Mouse (Mus musculus) kidney, postnatal 36 days (tissue): Measurements from ENCODE around the gene Sema4d.
"Not testable (repeated sequence)": the region's sequence is repeated elsewhere in the genome, so short reads cannot be mapped to it uniquely, and the experiment has no call there.

Source experiments
- DNase-seq, 2 experiments: peaks; one replicate each; pipeline ENCODE4 v3.0.0; 2021 to 2022; ENCODE audit warnings: mixed read lengths in 2 of 2

The Sema4d gene

DNA sequence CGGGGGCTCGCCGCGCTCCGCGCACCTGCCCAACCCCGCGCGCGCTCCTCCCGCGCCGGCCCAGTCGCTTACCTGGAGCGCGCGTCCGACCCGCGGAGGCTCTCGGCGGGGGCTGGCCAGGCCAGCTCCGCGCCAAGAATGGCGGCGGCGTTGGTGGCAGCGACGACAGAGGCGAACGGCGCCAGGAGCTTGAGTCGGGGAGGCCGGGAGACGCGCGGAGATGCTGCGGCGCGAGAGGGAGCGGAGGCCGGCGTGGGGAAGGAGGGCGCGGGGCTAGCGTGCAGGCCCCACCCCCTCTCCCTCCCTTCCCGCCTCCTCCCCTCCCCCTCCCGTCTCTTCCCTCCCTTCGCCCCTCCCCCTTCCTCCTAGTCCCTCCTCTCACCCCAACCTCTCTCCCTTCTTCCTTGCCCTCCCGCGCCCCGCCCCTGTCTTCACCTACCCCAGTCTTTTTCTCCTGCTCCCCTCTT, at the start of gene Sema4d:
Gene Sema4d, minus strand, starts transcription at position 323 of the 467 bp plus-strand sequence.
- DNase-seq = peak; percentile 81 to 89

DNA sequence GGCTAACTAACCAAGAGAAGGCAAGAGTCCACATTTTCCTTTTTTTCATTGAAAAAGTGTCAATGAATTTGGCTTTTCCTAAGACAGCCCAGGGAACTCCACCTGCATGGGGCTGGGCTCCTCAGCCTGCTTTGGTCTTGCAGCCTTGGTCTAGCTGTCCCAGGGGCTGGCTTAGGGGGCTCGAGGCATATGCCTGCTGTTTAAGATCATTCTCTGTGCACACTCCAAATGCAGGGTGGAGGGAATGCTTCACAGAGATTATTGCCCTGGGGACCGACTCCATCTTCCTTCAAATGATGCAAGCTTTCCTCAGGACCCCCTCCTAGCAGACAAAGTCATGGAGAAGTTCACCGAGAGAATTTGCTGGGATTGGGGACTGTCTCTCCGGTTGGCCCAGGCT, 49.8 kb upstream of the Sema4d start:
- DNase-seq = no peak

GRCm38 (mm10) chr13:51842773-51843172, 49.2 kb upstream of the Sema4d start:
- no peak for DNase-seq

GRCm38 (mm10) chr13:51842191-51842590, 48.6 kb upstream of the Sema4d start:
- no peak for DNase-seq

DNA sequence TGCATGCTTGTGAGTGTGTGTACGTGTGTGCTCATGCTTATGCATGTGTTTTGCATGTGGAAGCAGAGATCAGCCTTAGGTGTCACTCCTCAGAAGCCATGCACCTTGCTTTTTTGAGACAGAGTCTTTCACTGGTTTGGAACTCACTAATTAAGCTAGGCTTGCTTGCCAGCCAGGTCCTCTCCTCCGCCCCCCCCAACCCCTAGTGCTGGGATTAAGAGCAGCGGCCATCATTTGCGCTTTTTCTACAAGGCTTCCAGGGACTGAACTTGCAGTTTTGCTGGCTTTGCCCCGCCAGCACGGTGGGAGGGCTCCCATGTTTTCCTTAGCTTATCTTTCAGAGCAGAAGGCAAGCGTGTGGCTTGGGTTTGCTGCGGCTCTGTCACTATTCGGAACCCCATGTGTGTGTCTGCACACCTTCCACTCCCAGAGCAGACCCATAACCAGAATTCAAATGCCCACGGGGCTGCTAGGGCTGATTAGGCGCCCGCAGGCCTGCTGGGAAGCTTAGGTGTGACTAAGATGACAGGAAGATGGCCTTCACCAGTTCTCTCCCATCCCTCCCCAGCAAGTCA, 48.1 kb upstream of the Sema4d start:
- DNase-seq = no peak

GRCm38 (mm10) chr13:51840702-51841101, 47.2 kb upstream of the Sema4d start:
- no peak for DNase-seq

DNA sequence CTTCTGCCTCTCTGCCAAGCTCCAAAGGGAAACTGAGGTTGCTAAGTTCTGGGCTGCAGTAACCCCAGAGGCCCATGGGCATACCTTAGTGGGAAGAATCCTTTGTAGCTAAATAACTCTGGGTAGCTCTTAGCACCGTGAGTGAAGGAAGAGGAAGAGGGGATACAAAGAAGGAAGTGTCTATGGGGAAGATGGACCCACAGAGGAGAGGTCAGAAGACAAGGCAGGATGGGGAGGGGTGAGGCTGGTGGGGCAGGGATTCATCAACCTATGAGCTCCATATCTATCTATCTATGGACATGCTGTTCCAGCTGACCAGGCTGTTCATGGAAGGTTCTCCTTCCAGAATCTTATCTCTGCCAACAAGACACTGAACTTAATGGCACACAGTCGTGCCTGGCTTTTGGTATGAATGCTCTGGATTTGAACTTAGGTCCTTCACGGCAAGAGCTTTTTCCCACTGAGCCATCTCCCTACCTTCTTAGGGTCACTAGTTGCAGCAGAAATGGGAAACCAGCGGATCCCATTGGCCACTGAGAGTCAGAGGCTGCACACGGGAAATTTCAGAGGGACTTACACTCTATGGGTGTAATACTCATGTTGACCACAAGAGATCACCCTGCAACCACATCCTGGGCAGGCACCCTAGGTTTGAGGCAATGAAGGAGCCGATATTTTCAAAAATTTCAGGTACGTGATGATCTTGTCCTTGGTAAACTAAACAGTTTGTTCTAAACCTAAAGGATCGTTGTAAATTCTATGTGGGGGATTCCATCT, 45.9 kb upstream of the Sema4d start:
- peak; percentile 60 to 61 for DNase-seq

DNA sequence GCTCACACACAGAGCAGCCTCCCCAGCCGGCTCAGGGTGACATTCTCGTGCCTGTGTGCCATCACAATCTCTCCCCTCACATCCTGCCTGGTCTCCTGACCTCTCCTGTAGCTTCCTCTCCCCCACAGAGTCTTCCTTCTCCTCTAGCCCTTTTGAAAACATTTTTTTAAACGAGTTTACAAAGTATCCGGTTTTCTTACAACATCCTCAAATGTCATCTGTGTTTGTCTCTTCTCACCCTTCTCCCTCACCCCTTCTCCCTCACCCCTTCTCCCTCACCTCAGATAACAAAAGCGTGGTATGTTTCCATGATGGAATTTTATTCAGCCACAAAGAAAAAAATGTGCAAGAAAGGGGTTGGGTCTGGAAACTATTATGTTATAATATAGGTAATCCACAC, 43.9 kb upstream of the Sema4d start:
- DNase-seq = no peak

DNA sequence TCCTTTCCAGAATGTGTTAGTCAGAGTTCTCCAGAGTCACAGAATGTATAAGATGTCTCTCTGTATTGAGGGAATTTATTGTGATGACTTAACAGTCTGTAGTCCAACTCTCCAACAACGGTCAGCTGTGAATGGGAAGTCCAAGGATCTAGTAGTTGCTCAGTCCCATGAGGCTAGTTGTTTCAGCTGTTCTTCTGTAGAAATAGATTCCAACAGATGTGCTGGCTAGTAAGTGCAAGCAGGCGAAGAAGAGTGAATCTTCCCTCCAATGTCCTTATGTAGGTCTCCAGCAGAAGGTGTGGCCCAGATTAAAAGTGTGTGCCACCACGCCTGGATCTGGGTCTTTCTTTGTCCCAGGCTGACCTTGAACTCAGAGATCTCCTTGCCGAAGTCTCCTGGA, 41.7 kb upstream of the Sema4d start:
- not testable (repeated sequence) for DNase-seq

DNA sequence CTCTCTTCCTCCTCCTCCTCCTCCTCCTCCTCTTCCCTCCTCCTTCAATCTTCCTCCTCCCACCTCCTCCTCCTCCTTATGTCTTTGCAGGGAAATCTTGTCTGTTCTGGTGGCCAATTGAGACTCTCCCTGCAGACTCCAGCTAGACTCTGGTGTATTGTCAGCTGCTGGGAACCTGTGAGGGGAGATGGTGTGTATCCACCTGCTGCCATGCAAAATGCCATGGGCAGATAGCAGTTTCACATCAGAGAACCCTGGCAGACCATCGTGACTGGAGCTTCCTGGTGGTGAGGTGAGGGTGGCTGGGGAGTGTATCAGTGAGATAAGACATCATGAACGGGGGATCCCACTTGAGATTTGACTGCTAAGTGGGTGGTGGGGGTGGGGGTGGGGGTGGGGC, 41.0 kb upstream of the Sema4d start:
- no peak for DNase-seq

DNA sequence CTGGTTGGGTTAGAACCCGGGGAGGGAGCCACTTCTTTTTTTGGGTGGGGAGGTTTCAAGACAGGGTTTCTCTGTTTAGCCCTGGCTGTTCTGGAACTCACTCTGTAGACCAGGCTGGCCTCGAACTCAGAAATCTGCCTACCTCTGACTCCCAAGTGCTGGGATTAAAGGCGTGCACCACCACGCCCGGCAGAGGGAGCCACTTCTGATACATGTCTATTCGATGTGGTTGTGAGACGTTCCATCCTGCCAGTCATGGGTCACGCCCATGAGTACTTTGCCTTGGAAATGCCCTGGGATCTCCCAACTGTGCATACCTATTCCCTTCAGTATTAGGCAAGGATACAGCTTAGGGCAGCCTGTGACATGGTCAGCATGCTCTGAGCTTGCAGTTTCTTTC, 40.5 kb upstream of the Sema4d start:
- peak; percentile 54 to 78 for DNase-seq

GRCm38 (mm10) chr13:51833611-51834010, 40.1 kb upstream of the Sema4d start:
- DNase-seq = peak; percentile 64 to 66

DNA sequence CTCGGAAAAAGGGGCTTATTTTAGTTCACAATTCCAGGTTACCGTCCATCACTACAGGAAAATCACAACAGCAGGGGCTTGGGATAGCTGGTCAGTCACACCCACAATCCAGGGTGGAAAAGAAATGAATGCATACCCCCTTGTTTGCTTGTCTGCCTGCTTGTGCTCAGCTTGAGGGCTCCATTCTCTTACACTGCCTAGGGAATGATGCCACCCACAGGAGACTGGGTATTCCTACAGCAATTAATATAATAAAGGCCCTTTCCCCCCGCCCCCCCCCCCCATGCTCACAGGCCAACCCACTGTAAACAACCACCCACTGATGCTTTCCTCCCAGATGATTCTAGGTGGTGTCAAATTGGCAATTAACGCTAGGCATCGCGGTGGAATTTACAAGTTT, 38.9 kb upstream of the Sema4d start:
- no peak for DNase-seq

- peak; percentile 43 to 59 for DNase-seq
Observed at GRCm38 (mm10) chr13:51830744-51831450, 37.4 kb upstream of the Sema4d start.

DNA sequence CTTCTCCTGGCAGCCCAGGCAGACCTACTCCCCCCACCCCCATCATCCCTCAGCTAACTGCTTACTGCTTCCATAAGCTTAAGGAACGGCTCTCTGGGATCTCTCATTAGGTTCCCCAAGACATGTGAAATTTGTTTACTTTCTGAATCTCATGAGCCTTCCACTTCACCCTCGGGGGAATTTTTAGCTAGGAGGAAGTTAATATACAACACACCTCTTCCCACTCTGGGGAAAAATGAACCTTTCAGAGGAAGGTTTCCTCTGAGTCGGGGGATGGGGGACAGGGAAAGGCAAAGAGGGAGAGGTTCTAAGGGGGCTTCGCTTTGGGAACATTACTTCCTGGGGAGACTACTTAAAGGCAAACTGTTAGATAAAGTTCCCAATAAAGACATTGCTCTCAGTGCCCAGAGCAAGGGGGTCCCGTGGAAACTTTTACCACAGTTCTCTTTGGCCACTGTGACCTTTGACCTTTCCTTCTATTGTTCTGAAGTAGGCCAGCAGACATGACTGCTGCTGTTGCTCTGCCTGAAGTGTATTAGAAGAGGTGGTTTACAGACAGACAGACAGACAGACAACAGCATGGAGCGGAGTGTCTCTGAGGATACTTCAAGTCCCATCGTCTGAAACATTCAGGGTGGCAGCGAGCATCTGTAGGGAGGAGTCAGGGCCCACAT, 30.4 kb upstream of the Sema4d start:
- peak in 1 of 2 experiments; percentile 70 for DNase-seq

GRCm38 (mm10) chr13:51821988-51822387, 28.4 kb upstream of the Sema4d start:
- DNase-seq = peak; percentile 58 to 64

DNA sequence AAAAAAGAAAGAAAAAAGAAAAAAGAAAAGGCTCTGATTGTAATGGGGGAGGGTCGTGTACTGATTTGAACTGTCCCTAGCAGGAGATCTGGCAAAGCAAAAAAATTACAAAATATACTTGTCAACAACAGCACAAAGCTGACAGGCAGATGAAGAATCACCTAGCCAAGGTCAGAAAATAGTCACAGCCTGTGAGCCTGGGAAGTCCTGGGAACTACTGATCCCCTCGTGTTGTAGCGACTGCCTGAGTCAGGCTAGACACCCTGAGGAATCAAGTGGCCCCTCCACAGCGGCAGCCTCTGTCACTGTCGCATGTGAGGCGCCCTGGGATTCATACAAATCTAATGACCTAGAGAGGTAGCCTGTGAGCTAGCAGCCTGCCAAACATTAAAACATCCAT, 25.8 kb upstream of the Sema4d start:
- DNase-seq = no peak

GRCm38 (mm10) chr13:51818944-51819326, 25.4 kb upstream of the Sema4d start:
- no peak for DNase-seq

DNA sequence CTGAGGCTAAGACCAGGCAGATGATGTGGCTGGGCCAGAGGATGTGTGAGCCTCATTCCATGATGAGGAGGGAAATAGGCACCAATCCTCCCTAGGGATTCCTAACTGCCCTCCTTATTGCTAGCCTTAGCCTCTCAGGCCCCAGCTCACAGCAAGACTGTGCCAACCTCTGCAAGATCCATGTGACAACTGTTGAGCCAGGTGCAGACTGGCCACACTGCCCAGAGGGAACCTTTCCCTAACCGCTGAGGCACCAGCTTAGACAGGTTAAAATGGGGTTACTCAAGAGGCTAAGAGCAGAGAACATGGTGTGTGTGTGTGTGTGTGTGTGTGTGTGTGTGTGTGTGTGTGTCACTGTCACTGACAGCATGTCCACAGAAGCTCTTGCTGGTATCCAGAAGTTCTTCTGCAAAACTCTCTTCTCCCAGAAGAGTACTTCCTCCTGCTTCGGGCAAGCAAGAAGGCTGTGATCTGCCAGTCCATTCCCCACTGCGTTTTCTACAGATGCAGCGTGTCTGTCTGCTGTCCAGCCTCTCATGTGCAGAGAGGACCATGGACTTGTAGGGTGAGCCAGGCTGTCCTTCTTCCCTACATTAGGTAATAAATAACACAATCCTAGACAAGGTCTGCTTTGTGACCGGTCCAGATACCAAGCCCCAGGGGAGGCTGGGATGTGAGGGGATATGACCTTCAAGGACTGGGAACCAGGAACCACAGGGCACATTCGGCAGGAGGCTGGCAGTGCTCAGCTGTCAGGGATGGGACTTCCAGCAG, 24.8 kb upstream of the Sema4d start:
- peak; percentile 73 to 85 for DNase-seq

DNA sequence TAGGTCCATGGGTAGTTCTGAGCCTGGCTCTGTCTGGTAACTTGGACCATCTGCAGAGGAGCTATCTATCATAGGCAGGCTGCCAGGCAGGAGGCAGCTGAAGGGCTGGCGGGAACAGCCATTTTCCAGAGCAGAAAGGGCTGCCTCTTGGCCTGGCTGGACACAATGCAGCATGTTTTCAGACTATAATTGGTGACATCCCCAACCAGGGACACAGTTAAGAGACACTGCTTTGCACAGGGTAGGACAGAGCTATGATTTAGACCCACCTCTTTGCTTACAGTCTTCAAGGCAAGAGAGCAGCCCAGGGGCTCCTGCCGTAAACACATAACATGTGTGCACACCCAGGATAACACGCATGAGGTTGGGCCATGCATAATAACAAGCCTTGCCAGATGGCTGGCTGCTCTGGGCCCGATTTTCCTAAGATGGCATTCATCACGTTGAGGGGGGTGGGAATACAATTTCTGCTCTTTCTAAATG, 23.1 kb upstream of the Sema4d start:
- no peak for DNase-seq

GRCm38 (mm10) chr13:51815865-51816504, 22.4 kb upstream of the Sema4d start:
- peak in 1 of 2 experiments; percentile 76 for DNase-seq

DNA sequence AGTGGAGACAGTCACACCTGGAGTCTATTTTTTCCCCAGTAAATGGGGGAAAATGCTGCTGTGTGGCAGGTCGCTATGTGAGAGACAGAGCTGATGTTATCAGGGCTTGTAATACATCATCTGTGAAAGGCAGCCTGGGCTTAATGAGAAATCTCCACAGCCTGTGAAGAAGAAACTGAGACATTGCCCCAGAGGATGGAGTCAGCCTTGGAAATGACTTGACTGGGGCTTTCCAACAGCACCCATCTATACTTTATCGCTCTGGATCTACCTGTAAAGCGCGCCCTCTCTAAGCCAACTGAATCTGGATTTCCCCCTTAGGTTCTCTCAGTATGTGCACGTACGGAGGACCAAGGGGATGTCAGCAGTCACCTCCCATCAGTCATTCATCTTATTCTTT, 21.1 kb upstream of the Sema4d start:
- no peak for DNase-seq
